Mouse (Mus musculus) brain, embryonic 14.5 days (tissue): ENCODE measurements at regions not wholly inside any gene's neighbourhood (a gene's known extent, or its start where the extent isn't known, plus 50 kb on each side); places are given as distances from the start of the nearest gene placed in this dataset.

ENCODE experiments used
- CTCF ChIP-seq: fragments of 200-500 bp; IDR thresholded peaks from 2 replicates; pipeline ENCODE4 v1.5.1; 2012; ENCODE audit warnings: inconsistent platforms, mild to moderate bottlenecking, moderate library complexity, borderline replicate concordance; ENCODE audit not compliant: insufficient read depth, insufficient read length; ENCODE audit errors: extremely low read depth
- POLR2A ChIP-seq: fragments of 200-500 bp; IDR thresholded peaks from 2 replicates; pipeline ENCODE4 v1.6.1; 2012; ENCODE audit warnings: mild to moderate bottlenecking, inconsistent platforms, borderline replicate concordance; ENCODE audit not compliant: poor library complexity, insufficient read depth, insufficient read length, severe bottlenecking; ENCODE audit errors: extremely low read depth

GRCm38 (mm10) chr4:32156965-32157364 is 81.6 kb upstream of the Bach2 start:
- no peak for TF ChIP-seq CTCF
- no peak for TF ChIP-seq POLR2A
